9 mouse cellular contexts compared by ENCODE assay signal in genomic region chr19:4511116-4511841, GRCm38 (mm10). TPM values are rescaled to one million over a fixed set of nuclear protein-coding genes. Genes with fewer than 3 reads are reported as not detected.
A peak's percentile ranks its signal among the peaks of the same experiment; 100 is the strongest.
DNase-seq lines count a peak whose midpoint lies in the region; ATAC-seq lines count a peak whose summit lies in the region.
"Had no signal": no experiment of that assay in that cellular context is flagged by ENCODE, and none has a peak within 500 bp of the region (broad histone marks: within the 10 kb centered on the region; RNA-seq: fewer than 3 reads in every experiment).

No protein-coding gene starts in this region.

- H3K9ac ChIP-seq in heart, embryonic 15.5 days, result peak overlapping the region; percentile 60
- H3K9ac ChIP-seq in hindbrain, embryonic 12.5 days, result no peak overlapping the region; the same call in 1 of the 2 replicates
- no peak overlapping the region for H3K9ac ChIP-seq in midbrain, embryonic 11.5 days (ENCODE audit: low read length)

- no peak for ATAC-seq in heart, embryonic 15.5 days (replicated peaks; ENCODE audit: insufficient number of reproducible peaks, insufficient read depth, low FRiP score, low read depth)
- ATAC-seq in hindbrain, embryonic 12.5 days (ENCODE audit: low FRiP score), result no peak
- no peak for ATAC-seq in midbrain, embryonic 11.5 days (ENCODE audit: low FRiP score)
- no peak for ATAC-seq in activated CD4-positive, CD25-positive, alpha-beta regulatory T cell, adult 4 months
- ATAC-seq in inflammation-experienced regulatory T-cells, adult 6 months, result no peak

- intact Hi-C loops in heart, postnatal 36 days (cut with DNase I), result no loop called here

- H3K4me1 ChIP-seq in heart, embryonic 15.5 days (replicated peaks), result peaks cover 17% of the 10 kb centered on the region
- H3K4me1 ChIP-seq in hindbrain, embryonic 12.5 days, result peaks cover 20% of the 10 kb centered on the region
- peaks cover 4% of the 10 kb centered on the region; the same call in 1 of the 2 replicates for H3K4me1 ChIP-seq in midbrain, embryonic 11.5 days (ENCODE audit: control insufficient read depth, insufficient read depth, low read length)

- no peaks in the 10 kb centered on the region for H3K36me3 ChIP-seq in heart, embryonic 15.5 days
- no peaks in the 10 kb centered on the region for H3K36me3 ChIP-seq in hindbrain, embryonic 12.5 days
- no peaks in the 10 kb centered on the region for H3K36me3 ChIP-seq in midbrain, embryonic 11.5 days (ENCODE audit: control insufficient read depth, insufficient read depth, low read length)

- no peak for DNase-seq in heart, postnatal 36 days
- peak; percentile 49 to 55 for DNase-seq in adrenal gland, postnatal 36 days
- no peak for DNase-seq in midbrain, embryonic 11.5 days (ENCODE audit: low spot score, missing footprints)
- DNase-seq in embryo, embryonic 10 days (ENCODE audit: low spot score), result no peak

- H3K27me3 ChIP-seq in heart, embryonic 15.5 days, result 0 out of 2 replicates have a peak, but pooled peaks cover 5% of the 10 kb centered on the region
- peaks cover 4% of the 10 kb centered on the region; the same call in 1 of the 2 replicates for H3K27me3 ChIP-seq in hindbrain, embryonic 12.5 days
- no peaks in the 10 kb centered on the region for H3K27me3 ChIP-seq in midbrain, embryonic 11.5 days (ENCODE audit: control insufficient read depth, insufficient read depth, low read length)

- H3K27ac ChIP-seq in heart, embryonic 15.5 days, result no peak overlapping the region
- H3K27ac ChIP-seq in hindbrain, embryonic 12.5 days, result no peak overlapping the region
- H3K27ac ChIP-seq in midbrain, embryonic 11.5 days (ENCODE audit: low read depth, low read length), result no peak overlapping the region

- WGBS in heart, embryonic 15.5 days, result 8% methylated on average over 13 of the region's 13 CpGs
- 5% methylated on average over 13 of the region's 13 CpGs for WGBS in hindbrain, embryonic 12.5 days
- WGBS in midbrain, embryonic 11.5 days, result 10% methylated on average over 13 of the region's 13 CpGs

- peak overlapping the region; percentile 94 for H3K4me2 ChIP-seq in heart, embryonic 15.5 days
- H3K4me2 ChIP-seq in hindbrain, embryonic 12.5 days (replicated peaks), result peak overlapping the region; percentile 87
- peak overlapping the region; percentile 64 for H3K4me2 ChIP-seq in midbrain, embryonic 11.5 days

- no peaks in the 10 kb centered on the region for H3K9me3 ChIP-seq in heart, embryonic 15.5 days (replicated peaks)
- no peaks in the 10 kb centered on the region for H3K9me3 ChIP-seq in hindbrain, embryonic 12.5 days (replicated peaks)
- H3K9me3 ChIP-seq in midbrain, embryonic 11.5 days (ENCODE audit: control insufficient read depth, low read length), result no peaks in the 10 kb centered on the region

- H3K4me3 ChIP-seq in heart, embryonic 15.5 days, result peak overlapping the region; percentile 75
- H3K4me3 ChIP-seq in hindbrain, embryonic 12.5 days, result peak overlapping the region; percentile 49
- H3K4me3 ChIP-seq in midbrain, embryonic 11.5 days (ENCODE audit: low read depth, low read length), result peak overlapping the region; percentile 71

RNA-seq across cellular contexts. Expression of gene Pcx, which starts 1.0 kb away (rescaled TPM):
- 10.5 and 16.8 TPM in 2 replicates for polyA plus RNA-seq in heart, embryonic 15.5 days (2015; fragmentation: Nextera tagmentation; extraction: Ambion mirVana)
- total RNA-seq in heart, postnatal 36 days (2021), result 10 to 100 TPM; 36.9 to 43.8 TPM
- 100 to 1,000 TPM; 683 to 762 TPM for total RNA-seq in adrenal gland, postnatal 36 days (2021)
- polyA plus RNA-seq in hindbrain, embryonic 12.5 days (2016; fragmentation: Nextera tagmentation; extraction: Ambion mirVana), result 24.8 and 25.2 TPM in 2 replicates
- polyA plus RNA-seq in midbrain, embryonic 11.5 days (2014; fragmentation: Nextera tagmentation; extraction: Ambion mirVana), result 13.8 and 14.0 TPM in 2 replicates
- polyA plus RNA-seq in activated CD4-positive, CD25-positive, alpha-beta regulatory T cell, adult 4 months (2017; shearing (Covaris generic)), result 1 to 10 TPM; 1.0 to 1.5 TPM
- polyA plus RNA-seq in inflammation-experienced regulatory T-cells, adult 6 months (2017; shearing (Covaris generic)), result 1 to 10 TPM in 1 of 3 experiments, under 1 TPM in 2; 0.67 to 1.3 (median 0.69) TPM

RNA-seq across cellular contexts. Expression of gene 2010003K11Rik, which starts 12.9 kb away (rescaled TPM):
- polyA plus RNA-seq in heart, embryonic 15.5 days (2015; fragmentation: Nextera tagmentation; extraction: Ambion mirVana), result not detected in 2 replicates
- under 1 TPM in 1 of 2 experiments, not detected in 1; 0.25 TPM for total RNA-seq in heart, postnatal 36 days (2021)
- total RNA-seq in adrenal gland, postnatal 36 days (2021), result 10 to 100 TPM; 25.2 to 36.9 TPM
- not detected in 2 replicates for polyA plus RNA-seq in hindbrain, embryonic 12.5 days (2016; fragmentation: Nextera tagmentation; extraction: Ambion mirVana)
- not detected in 2 replicates for polyA plus RNA-seq in midbrain, embryonic 11.5 days (2014; fragmentation: Nextera tagmentation; extraction: Ambion mirVana)
- not detected for polyA plus RNA-seq in activated CD4-positive, CD25-positive, alpha-beta regulatory T cell, adult 4 months (2017; shearing (Covaris generic))
- polyA plus RNA-seq in inflammation-experienced regulatory T-cells, adult 6 months (2017; shearing (Covaris generic)), result not detected
- total RNA-seq: neutrophil, adult 5-6 weeks had no signal

RNA-seq across cellular contexts. Expression of gene Syt12, which starts 34.0 kb away (rescaled TPM):
- polyA plus RNA-seq in heart, embryonic 15.5 days (2015; fragmentation: Nextera tagmentation; extraction: Ambion mirVana), result 0.68 and 0.98 TPM in 2 replicates
- 1 to 10 TPM; 6.2 to 8.2 TPM for total RNA-seq in heart, postnatal 36 days (2021)
- 10 to 100 TPM; 66.1 to 69.9 TPM for total RNA-seq in adrenal gland, postnatal 36 days (2021)
- polyA plus RNA-seq in hindbrain, embryonic 12.5 days (2016; fragmentation: Nextera tagmentation; extraction: Ambion mirVana), result 1.5 and 1.7 TPM in 2 replicates
- 0.62 and 1.0 TPM in 2 replicates for polyA plus RNA-seq in midbrain, embryonic 11.5 days (2014; fragmentation: Nextera tagmentation; extraction: Ambion mirVana)
- under 1 TPM in 1 of 2 experiments, not detected in 1; 0.14 TPM for polyA plus RNA-seq in activated CD4-positive, CD25-positive, alpha-beta regulatory T cell, adult 4 months (2017; shearing (Covaris generic))
- polyA plus RNA-seq in inflammation-experienced regulatory T-cells, adult 6 months (2017; shearing (Covaris generic)), result under 1 TPM in 1 of 3 experiments, not detected in 2; 0.20 TPM
- total RNA-seq: neutrophil, adult 5-6 weeks had no signal

Comparison
In these comparisons a context has a peak if more than half of its experiments do, and no peak if none do; other contexts are left out.
1. DNase-seq: peak in adrenal gland, postnatal 36 days (2 of 2); none in heart, postnatal 36 days (0 of 2), midbrain, embryonic 11.5 days (single experiment) and embryo, embryonic 10 days (single experiment).
2. Peak in every context shown above with its lines, with median percentiles within 50 percentile points of each other: H3K4me2 ChIP-seq and H3K4me3 ChIP-seq.